Mouse (Mus musculus) olfactory bulb, adult 2 months (tissue): ENCODE data around the gene Med13l. TPM values are rescaled to one million over a fixed set of nuclear protein-coding genes. Genes with fewer than 3 reads are reported as not detected.

Experiments used
- H3K27ac ChIP-seq: fragments of 200-500 bp; 2 replicates; pipeline ENCODE4 v1.5.1; 2012; ENCODE audit warnings: low read depth, low read length; ENCODE audit not compliant: insufficient read depth
- H3K4me1 ChIP-seq: fragments of 200-500 bp; 2 replicates; pipeline ENCODE4 v1.6.1; 2012; ENCODE audit warnings: low read length; ENCODE audit not compliant: control insufficient read depth, insufficient read depth
- H3K4me3 ChIP-seq: fragments of 200-500 bp; 2 replicates; pipeline ENCODE4 v1.5.1; 2012; ENCODE audit warnings: mild to moderate bottlenecking, low read depth, low read length, moderate library complexity; ENCODE audit not compliant: insufficient read depth
- CTCF ChIP-seq: fragments of 200-500 bp; IDR thresholded peaks from 2 replicates; pipeline ENCODE4 v1.5.1; 2012; ENCODE audit warnings: low read depth, mild to moderate bottlenecking, low read length, moderate library complexity; ENCODE audit not compliant: insufficient read depth
- POLR2A ChIP-seq: fragments of 200-500 bp; IDR thresholded peaks from 2 replicates; pipeline ENCODE4 v1.6.1; 2012; ENCODE audit warnings: mild to moderate bottlenecking, low read depth, low read length, moderate library complexity; ENCODE audit not compliant: insufficient read depth
- WGBS: fragments of 180-500 bp; shearing (Covaris S2); methylation state at CpG from one replicate; pipeline ENCODE4 v1.1.7; 2018; 5-methylcytosine and 5-hydroxymethylcytosine counted together
- polyA plus RNA-seq: library from polyadenylated mRNA; stranded (reverse); fragments of >200 nt; gene quantifications from 2 replicates; pipeline ENCODE4 v1.2.4, GENCODE M21; 2012; ENCODE audit warnings: low replicate concordance; ENCODE audit not compliant: missing spikeins, insufficient read depth, insufficient read length

The Med13l gene
- polyA plus RNA-seq, 1 experiment, result not detected

DNA sequence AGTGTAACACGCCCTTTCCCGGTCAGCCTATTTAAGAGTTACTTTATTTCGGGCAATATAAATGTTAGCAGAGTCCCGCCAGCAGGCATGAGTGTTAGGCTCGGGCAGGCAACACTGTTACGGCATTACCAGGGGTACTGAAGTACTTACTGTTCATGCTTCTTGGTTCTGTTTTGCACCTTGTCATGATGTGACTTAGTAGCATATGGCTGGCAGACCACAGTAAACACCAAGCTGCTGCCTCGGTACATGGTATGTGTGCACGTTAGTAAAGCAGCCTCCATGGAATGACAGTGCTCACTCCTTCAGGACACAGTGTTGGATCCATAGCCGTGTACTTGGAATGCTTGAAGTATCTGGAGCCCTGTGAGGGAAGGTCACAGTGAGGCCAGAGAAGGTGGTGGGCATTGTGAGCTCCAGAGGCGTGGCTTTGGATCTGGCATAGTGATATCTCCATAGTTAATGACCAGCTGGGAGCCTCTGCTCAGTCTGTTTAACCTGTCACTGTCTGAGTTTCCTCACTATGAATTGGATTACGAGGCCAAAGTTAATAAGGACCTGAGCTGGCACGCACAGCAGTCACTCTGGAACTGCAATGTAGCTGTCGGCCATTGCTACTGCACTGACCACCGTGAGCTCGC lies 36.1 kb downstream of the Med13l start:
- TF ChIP-seq POLR2A, result no peak
- TF ChIP-seq CTCF, result no peak
- Histone ChIP-seq H3K27ac (no peak overlapping the region), H3K4me1 (peaks cover 13% of the 10 kb centered on the region), H3K4me3 (no peak overlapping the region)
- 82% methylated on average over 15 of the region's 15 CpGs for WGBS

DNA sequence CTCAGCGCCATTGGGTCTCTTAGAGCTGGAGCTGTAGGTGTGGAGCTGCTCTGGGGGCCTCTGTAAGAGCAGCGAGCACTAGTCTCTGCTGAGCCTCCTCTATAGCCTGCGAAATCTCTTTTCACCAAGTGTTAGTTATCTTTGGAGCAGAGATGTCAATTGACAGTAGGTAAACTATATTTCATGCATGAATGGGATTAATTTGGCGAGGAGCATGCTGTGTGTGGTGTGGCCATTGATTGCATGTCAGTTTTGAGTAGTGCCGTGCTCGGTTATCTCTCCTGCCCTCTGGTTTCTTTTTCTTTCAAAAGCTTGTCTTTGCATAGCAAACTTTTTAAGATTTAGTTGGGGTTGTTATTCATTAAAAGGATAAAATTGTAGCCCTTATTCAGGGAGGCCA lies 38.1 kb downstream of the Med13l start:
- Histone ChIP-seq H3K4me1 (peaks cover 13% of the 10 kb centered on the region), H3K27ac (no peak overlapping the region)
- TF ChIP-seq POLR2A (no peak), CTCF (no peak)

DNA sequence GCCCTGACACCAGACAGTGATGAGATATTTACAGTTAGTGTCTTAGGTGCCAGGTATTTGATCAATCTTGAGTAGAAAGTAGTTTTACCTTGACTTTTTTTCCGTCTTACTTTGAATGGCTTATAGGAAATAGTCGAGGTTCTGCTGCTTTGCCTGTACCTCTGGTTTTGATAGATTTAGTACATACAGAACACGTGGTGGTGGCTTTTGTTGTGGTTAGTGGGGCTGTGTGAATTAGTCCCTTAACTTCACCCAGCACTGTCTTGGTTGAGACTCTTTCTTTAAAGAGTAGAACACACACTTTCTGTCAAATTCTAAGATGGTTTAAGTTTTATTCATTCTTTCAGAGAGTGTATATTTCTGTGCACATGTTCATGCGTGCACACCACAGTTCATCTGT lies 41.0 kb downstream of the Med13l start:
- TF ChIP-seq POLR2A, result no peak
- no peak for TF ChIP-seq CTCF
- WGBS, result 84% methylated on average over 4 of the region's 4 CpGs
- Histone ChIP-seq H3K4me1 (peaks cover 17% of the 10 kb centered on the region), H3K27ac (no peak overlapping the region), H3K4me3 (no peak overlapping the region)

More for the DNA sequence above, 38.1 kb downstream of the Med13l start:
- no peak overlapping the region for H3K4me3 ChIP-seq
- WGBS, result 81% methylated on average over 6 of the region's 6 CpGs

DNA sequence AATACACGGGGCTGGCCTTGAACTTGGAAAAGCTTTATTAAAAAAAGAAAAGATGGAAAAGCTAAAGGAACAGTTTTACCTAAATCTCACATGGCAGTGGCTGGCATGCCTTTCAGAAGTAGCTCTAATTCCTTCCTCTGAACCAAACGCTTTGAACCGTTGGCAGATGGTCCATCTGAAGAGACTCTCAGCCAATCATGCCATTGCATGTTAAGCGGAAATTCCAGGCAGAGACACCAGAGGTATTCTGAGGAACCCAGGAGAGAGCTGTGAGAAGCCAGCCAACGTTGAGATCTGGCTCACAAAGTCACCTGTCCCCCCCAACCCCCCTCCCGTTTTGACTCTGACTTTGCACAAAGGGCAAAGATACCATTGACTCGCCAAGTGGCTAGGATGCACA lies 42.2 kb downstream of the Med13l start:
- H3K27ac ChIP-seq, result no peak overlapping the region
- TF ChIP-seq CTCF (no peak), POLR2A (no peak)
- WGBS, result 63% methylated on average over 7 of the region's 7 CpGs
- no peak overlapping the region for H3K4me3 ChIP-seq
- H3K4me1 ChIP-seq, result peaks cover 22% of the 10 kb centered on the region

DNA sequence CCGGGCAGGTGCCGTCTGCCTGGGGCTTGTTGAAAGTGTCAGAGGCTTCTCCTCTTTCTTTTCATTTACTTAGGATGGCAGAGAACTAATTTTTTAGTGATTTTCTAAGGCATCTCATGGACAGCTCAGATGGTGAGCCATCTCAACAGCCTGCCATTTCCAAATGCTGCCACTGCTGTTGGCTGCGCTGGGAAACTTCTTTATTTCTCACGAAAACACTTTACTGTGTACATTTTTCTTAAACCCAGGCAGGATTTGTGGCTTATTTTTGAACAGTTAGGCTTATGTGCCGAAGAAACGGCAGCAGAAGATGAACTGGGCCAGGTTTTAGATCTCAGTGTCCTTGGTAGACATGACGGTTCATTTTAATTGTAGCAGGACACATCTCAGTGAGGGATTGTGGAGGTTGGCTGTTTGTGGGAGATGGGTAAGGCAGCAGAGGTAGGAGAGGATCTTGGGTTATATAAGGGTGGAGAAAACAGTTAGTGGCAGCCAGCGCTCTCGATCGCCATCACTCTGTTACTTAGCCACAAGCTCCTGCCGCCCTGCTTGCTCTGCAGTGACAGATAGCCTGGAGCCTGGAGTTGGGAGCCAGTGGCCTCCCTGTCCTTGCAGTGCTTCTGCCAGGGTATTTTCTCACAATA lies 45.1 kb downstream of the Med13l start:
- WGBS, result 88% methylated on average over 11 of the region's 11 CpGs
- H3K4me1 ChIP-seq, result peaks cover 20% of the 10 kb centered on the region
- TF ChIP-seq POLR2A (no peak), CTCF (no peak)
- no peak overlapping the region for H3K4me3 ChIP-seq
- H3K27ac ChIP-seq, result no peak overlapping the region

DNA sequence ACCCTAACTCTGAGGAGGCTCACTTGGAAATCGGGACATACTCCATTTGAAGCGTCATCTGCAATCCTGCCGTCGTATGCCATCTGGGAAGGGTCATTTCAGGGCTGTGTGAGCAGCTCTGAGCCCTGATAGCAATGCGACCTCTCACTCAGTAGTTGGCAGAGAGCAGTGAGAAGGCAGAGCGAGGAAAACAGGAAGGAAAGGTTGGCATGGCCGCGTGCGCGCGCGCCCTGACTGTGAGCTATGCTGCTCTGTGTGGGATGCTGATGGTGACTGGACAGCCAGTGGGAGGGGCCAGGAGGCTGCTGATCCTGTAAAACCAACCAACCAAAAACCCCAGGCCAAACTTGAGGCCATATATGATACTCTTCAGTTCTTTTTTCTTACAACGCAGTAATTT lies 46.2 kb downstream of the Med13l start:
- 59% methylated on average over 13 of the region's 13 CpGs for WGBS
- no peak for TF ChIP-seq POLR2A
- no peak for TF ChIP-seq CTCF
- Histone ChIP-seq H3K4me3 (no peak overlapping the region), H3K27ac (no peak overlapping the region), H3K4me1 (peaks cover 20% of the 10 kb centered on the region)

DNA sequence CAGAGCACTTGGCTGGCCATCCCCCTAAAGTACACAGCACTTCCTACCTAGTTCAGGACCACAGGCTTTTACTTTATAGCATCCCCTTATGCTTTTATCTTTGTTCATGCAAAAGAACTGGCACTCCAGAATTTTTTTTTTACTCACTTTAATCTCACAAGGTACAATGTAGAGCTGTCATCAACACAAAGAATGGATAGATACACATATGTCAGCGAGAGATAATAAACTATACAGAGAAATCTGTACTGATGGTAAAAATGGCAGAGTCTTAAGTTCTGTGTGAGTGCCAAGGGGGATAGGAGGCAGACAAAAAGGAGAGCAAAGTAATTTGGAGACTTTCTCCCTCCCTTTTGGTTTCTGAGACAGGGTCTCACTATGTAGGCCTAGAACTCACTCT lies 47.4 kb downstream of the Med13l start:
- TF ChIP-seq POLR2A, result no peak
- TF ChIP-seq CTCF, result no peak
- no peak overlapping the region for H3K27ac ChIP-seq
- peaks cover 18% of the 10 kb centered on the region for H3K4me1 ChIP-seq
- no peak overlapping the region for H3K4me3 ChIP-seq
- WGBS, result 98% methylated on average over 1 of the region's 1 CpGs

DNA sequence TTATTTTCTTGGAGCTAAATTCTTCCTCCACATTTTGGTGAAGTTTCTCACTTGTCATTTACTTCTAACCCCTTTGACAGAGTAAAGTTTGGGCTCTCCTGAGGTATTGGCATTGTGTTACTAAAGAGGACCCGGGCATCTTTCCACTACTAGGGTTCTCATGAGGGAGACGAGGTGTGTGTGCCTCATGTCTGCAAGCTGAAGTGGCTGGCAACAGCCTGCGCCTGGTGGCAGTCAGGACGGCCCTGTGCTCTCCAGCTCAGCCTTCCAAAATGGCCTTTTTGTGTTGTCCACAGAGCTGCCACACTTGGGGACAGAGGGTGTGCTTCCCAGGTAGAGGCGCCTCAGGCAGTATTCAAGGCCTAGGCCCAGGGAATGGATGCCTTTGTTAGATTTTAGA lies 50.0 kb downstream of the Med13l start:
- Histone ChIP-seq H3K4me3 (no peak overlapping the region), H3K4me1 (peaks cover 28% of the 10 kb centered on the region), H3K27ac (no peak overlapping the region)
- TF ChIP-seq CTCF, result no peak
- no peak for TF ChIP-seq POLR2A
- 74% methylated on average over 5 of the region's 5 CpGs for WGBS

DNA sequence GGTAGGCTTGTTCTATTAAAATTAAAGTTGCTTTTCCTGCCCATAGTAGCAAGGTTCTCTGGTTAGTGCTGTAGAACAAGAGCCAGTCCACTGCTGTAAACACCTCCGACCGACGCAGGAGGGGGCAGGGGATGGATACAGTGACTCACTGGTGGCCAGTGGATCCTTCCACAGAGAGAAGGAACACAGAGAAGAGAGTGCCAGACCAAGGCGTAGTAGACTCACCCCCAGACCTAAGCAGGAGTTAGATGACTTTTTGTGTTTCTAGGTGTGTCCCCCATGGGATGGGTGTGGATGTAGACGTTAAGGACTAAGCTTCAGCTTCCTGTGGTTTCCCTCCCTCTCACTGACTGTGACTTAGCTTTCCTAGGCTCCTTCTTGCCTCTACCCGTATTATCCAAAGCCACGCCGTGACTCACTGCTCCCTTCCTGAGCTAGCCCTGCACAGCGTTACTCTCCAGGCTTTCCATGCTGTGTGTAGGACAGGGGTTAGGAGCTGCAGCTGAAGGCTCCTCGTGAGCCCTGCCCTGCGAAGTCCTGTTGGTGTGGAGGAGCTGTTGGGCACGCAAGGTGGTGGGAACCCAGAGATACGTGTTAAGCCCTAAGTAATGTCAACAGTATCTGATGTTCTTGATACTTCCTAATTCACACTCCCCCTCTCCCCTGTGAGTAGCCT lies 52.6 kb downstream of the Med13l start:
- WGBS, result 66% methylated on average over 13 of the region's 13 CpGs
- peaks cover 19% of the 10 kb centered on the region for H3K4me1 ChIP-seq
- TF ChIP-seq POLR2A, result no peak
- TF ChIP-seq CTCF, result no peak
- no peak overlapping the region for H3K27ac ChIP-seq
- H3K4me3 ChIP-seq, result no peak overlapping the region
